Mouse (Mus musculus): ENCODE data around the gene Rhbdd1. TPM values are rescaled to one million over a fixed set of nuclear protein-coding genes. Genes with fewer than 3 reads are reported as not detected.

The Rhbdd1 gene
- 1 to 10 TPM; 6.6 to 7.7 TPM for total RNA-seq (2021)

GRCm38 (mm10) chr1:82316111-82316745 is at the start of gene Rhbdd1:
Gene Rhbdd1 (plus strand): TSS chr1:82316452.
- intact Hi-C loops (cut with DNase I): loop anchor here (2.0 kb wide), 1 partner anchor 25 kb away; the partner anchor contains the start of gene Irs1

DNA sequence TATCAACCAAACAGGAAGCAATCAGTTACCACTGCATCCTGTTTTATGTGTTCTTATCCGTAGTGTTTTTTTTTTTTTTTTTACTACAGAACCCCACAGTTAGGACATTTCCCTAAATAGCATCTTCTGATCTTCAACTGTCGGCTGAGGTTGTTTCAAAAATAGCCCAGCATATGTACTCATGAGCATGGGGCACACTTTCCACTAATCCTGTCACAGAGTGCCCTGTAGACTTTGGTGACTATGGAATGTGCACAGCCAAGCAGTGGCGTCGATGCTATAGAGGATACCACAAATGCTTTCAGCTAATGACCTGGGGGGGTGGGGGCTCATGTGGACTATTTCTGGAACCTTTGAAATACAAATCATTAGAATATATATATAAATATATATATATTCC is 48.7 kb upstream of the Rhbdd1 start:
- intact Hi-C loops (cut with DNase I): no loop called here
- no peak for DNase-seq (ENCODE audit: low spot score in 2 of 2)

More at GRCm38 (mm10) chr1:82316111-82316745, at the start of gene Rhbdd1:
- peak; percentile 99 for DNase-seq (ENCODE audit: low spot score in 2 of 2)

DNA sequence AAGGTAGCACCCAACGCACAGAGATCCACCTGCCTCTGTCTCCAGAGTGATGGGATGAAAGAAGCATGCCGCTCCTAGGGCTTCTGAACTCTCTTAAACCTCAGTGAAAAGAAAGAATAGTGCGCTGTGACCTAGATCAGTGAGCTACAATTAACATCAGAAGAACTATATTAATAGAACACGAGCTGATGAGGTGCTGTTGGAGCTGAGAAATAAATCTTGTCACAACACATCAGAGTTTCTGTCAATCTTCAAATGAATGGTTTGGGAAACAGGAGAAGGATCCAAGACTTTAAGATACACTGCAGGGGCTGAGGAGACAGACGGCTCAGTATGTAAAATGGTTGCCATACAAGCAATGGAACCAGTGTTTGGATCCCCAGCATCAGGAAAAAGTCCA is 44.0 kb upstream of the Rhbdd1 start:
- intact Hi-C loops (cut with DNase I): no loop called here

GRCm38 (mm10) chr1:82273529-82273928 is 42.7 kb upstream of the Rhbdd1 start:
- intact Hi-C loops (cut with DNase I): no loop called here
- no peak for DNase-seq (ENCODE audit: low spot score in 2 of 2)

More for the DNA sequence above, 44.0 kb upstream of the Rhbdd1 start:
- no peak for DNase-seq (ENCODE audit: low spot score in 2 of 2)

DNA sequence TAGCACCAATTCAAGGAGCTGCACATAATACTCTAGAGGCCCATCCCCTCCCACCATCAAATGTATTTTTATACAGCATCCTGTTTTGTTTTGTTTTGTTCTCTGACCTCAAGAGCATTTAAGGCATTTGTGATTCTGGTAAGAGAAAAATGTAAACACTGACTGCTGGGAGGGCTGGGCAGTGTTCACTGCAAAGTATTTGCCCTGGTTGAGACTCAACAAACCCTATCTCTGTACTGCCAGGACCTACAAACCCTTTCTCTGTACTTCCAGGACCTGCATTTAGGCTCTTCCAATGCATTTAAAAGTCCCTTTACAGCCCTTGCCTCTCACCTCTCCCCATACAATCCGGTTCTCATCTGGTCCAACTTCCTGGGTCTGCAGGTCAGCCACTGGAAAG is 41.9 kb upstream of the Rhbdd1 start:
- intact Hi-C loops (cut with DNase I): no loop called here
- no peak for DNase-seq (ENCODE audit: low spot score in 2 of 2)

GRCm38 (mm10) chr1:82279768-82280167 is 36.5 kb upstream of the Rhbdd1 start:
- intact Hi-C loops (cut with DNase I): no loop called here
- DNase-seq (ENCODE audit: low spot score in 2 of 2): no peak

GRCm38 (mm10) chr1:82281823-82282222 is 34.4 kb upstream of the Rhbdd1 start:
- intact Hi-C loops (cut with DNase I): no loop called here
- DNase-seq (ENCODE audit: low spot score in 2 of 2): no peak

DNA sequence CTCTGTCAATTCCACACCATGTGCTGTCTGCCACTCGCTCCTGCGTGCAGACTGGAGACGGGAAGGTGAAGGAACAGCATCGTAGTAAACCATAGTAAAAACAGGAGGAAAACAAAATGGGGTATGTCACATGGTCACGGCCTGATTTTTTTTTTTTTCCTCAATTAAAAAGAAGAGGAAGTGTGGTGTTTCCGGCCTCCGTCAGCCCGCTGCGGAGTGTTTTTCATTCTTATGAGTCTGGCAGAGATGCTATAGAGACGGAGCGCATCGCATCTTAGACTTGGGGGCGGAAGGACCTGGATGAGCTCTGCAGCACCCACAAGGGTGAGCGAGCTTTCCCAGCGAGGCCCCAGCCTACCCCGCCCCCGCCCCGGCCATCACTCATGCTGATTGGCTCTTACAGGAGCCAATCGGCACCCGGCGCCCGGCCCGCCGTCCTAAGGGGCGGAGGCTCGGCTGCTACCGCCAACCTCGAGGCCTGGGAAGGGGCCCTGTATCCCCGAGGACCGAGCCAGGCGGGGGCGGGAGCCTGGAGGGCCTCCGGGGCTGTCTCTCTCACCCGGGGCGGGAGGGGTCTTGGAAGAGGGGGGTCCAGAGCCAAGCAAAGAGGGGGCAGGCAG is 33.1 kb upstream of the Rhbdd1 start:
- intact Hi-C loops (cut with DNase I): loop anchor here (1.0 kb wide), 1 partner anchor 8 kb away; the partner anchor contains the start of gene Irs1
- peak; percentile 86 to 91 for DNase-seq (ENCODE audit: low spot score in 2 of 2)

- intact Hi-C loops (cut with DNase I): loop anchor here (1.0 kb wide), 1 partner anchor 7 kb away; the partner anchor contains the start of gene Irs1
Observed at GRCm38 (mm10) chr1:82283901-82284301, 32.4 kb upstream of the Rhbdd1 start.

GRCm38 (mm10) chr1:82284403-82284802 is 31.8 kb upstream of the Rhbdd1 start:
- peak; percentile 8 to 17 for DNase-seq (ENCODE audit: low spot score in 2 of 2)
- intact Hi-C loops (cut with DNase I): no loop called here

More at GRCm38 (mm10) chr1:82283901-82284301, 32.4 kb upstream of the Rhbdd1 start:
- peak; percentile 21 to 25 for DNase-seq (ENCODE audit: low spot score in 2 of 2)

GRCm38 (mm10) chr1:82285461-82286189 is 30.6 kb upstream of the Rhbdd1 start:
- intact Hi-C loops (cut with DNase I): no loop called here
- no peak for DNase-seq (ENCODE audit: low spot score in 2 of 2)

DNA sequence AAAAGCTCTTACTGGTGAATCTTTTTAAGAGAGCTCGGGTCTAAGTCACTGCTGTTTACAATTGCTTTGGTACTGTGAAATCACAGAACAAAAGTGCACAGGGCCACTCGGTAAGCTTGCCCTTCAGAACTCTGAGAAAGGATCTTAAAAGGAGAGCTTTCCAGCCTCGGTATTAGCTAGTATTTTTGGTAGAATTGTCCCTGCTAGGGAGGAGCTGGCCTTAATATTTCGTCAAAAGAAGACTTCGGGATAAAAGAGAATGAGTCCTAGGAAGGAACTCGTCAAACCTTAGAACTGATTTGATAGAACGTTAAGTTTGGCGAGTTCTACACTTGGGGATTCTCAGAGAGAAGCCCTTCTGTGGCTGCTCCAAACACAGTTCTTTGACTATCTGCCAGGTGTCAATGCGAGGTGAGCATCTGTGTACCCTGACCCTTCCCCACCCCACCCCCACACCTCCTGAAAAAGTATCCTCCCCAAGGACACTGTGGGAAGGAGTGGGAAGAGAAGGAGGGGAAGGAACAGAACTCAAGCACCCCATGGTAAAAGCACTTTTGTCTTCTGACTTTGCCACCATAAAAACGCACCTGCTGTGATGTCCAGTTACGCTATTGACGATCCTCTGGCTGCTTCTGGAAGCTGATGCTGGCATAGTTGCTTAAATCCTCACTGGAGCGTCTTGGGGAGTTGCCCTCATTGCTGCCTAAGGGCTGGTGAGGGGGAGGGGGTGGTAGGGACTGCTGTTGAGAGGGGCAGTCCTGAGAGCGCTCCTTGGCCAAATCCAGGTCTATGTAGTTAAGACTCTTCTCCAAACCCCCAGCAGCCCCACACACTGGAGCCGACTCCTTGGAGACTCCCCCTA is 29.8 kb upstream of the Rhbdd1 start:
- peak in 1 of 2 experiments; percentile 4 for DNase-seq (ENCODE audit: low spot score in 2 of 2)
- intact Hi-C loops (cut with DNase I): no loop called here

DNA sequence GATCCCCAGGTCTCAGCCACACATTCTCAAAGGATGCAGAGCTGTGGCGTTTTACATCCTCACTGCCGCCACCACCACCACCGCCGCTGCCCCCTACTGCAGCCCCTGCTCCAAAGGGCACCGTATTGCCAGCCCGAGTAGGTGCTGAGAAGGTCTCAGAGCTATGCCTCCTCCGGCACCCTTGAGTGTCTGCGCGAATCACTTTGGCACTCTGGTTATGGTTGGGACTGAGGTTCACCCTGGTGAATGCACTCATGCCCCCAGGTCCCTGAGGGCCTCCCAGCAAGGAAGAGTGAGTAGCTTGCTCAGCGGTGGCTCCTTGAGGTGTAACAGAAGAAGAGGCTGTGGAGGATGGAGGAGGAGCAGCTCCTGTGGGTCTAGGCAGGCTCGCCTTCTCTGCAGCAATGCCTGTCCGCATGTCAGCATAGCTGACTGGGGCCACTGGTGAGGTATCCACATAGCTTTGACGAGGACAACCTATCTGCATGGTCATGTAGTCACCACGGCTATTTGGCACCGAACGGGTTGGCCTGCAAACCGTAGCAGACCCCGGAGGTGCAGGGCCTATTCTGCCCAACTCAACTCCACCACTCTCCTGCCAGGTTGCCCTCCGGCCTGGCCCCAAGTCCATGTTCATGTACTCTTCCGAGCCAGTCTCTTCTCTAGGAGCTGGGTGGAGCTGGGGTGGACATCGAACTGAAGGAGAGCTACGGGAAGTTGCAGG is 29.0 kb upstream of the Rhbdd1 start:
- intact Hi-C loops (cut with DNase I): no loop called here
- peak; percentile 17 to 22 for DNase-seq (ENCODE audit: low spot score in 2 of 2)

- DNase-seq (ENCODE audit: low spot score in 2 of 2): no peak
- intact Hi-C loops (cut with DNase I): no loop called here
Observed at GRCm38 (mm10) chr1:82287776-82288325, 28.4 kb upstream of the Rhbdd1 start.

DNA sequence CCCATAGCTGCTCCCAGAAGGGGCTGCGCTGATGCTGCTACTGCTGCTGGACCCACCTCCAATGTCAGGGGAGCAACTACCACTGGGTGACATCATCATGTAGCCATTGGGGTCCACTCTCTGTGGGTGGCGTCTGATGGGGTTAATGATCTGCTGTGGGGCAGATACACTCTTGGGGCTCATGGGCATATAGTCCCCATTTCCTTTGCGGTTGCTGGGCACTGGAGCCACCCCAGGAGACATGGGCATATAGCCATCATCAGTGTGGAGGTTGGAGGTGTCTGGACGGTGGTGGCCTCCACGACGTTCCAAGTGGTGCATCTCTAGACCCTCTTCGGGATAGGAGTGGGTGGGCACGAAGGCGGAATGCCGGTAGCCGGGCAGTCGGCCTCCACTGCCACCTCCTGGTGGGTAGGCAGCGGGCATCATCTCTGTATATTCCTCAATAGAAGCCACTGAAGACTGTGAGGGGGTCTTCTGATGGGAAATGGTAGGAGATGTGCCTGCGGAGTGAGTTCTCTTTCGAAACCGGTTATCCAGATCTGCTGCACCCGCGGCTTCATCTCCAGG is 27.7 kb upstream of the Rhbdd1 start:
- peak in 1 of 2 experiments; percentile 7 for DNase-seq (ENCODE audit: low spot score in 2 of 2)
- intact Hi-C loops (cut with DNase I): no loop called here

DNA sequence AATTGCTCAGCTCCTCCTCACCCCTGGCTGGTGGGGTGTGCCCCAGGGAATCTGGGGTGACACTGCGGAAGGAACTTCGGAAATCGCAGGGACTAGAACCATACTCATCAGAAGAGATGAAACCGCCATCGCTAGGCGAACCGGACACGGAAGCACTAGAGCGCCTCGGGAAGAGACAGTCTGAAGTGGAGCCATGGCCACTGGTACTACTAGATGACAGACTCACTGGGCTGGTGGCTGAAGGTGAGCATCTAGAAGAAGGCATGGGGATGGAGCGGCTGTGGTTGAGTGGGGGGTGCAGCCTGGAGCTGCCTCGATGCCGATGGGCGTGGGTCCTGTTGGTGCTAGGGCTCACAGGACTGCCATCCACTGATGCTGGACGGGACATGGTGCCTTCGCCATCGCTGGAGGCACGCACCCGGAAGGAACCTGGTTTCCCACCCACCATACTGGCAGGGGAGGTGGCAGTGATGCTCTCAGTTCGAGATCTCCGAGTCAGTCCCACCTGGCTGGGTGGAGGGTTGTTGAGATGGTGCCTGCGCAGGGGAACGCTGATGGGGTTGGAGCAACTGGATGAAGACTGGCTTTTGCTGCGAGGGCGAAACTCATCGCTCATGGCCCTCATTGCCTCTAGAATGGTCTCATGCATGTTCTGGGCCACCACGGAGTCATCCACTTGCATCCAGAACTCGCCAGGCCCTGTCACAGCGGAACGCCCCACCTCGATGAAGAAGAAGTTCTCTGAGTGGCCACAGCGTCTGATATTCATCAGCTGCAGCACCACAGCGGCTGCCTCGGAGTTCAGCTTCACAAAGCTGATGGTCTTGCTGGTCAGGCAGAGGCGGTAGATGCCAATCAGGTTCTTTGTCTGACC is 26.9 kb upstream of the Rhbdd1 start:
- intact Hi-C loops (cut with DNase I): no loop called here
- peak in 1 of 2 experiments; percentile 23 for DNase-seq (ENCODE audit: low spot score in 2 of 2)

DNA sequence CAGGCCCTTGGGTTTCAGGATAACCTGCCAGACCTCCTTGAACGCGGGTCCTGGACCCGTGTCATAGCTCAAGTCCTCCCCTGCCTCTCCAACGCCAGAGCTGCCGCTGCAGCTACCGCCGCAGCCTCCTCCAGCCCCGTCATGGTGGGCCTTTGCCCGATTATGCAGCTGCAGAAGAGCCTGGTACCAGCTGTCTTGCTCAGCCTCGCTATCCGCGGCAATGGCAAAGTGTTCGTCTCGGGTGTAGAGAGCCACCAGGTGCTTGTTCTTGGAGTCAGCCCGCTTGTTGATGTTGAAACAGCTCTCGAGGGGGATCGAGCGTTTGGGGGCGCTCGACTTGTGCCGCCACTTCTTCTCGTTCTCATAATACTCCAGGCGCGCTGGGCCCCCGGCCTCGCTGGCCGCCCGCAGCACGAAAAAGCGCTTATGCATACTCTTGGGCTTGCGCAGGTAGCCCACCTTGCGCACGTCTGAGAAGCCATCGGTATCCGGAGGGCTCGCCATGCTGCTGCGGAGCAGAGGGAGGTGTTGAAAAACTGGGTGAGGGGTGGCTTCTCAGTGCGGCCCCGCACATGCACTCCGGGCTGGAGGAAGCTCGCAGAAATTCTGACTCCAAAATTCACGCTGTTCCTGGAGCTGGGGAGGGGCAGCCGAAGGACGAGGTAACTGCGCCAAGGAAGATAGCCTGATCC is 26.1 kb upstream of the Rhbdd1 start:
- peak; percentile 72 for DNase-seq (ENCODE audit: low spot score in 2 of 2)
- intact Hi-C loops (cut with DNase I): loop anchor here (2.0 to 10.0 kb wide), 7 partner anchors 27 to 773 kb away; partner anchors contain the start of gene Rhbdd1

Data from left cerebral cortex, postnatal 36 days (tissue).